Mouse (Mus musculus) heart, adult 8-10 months (tissue): ENCODE results near the gene Jph4. TPM values are rescaled to one million over a fixed set of nuclear protein-coding genes. Genes with fewer than 3 reads are reported as not detected.
A peak's percentile ranks its signal among the peaks of the same experiment; 100 is the strongest.

Experiments used
- DNase-seq: peaks from one replicate; pipeline ENCODE4 v3.0.0; 2022; ENCODE audit warnings: low spot score
- total RNA-seq, 4 experiments: library from RNA; stranded (reverse); gene quantifications; 2 replicates each; pipeline ENCODE4 v1.2.4; 2022

The Jph4 gene
- total RNA-seq, 4 experiments from 2014 or later, result 0.09 to 0.17 (median 0.09) TPM; not detected in 1

GRCm38 (mm10) chr14:55118852-55119251 lies 2.1 kb upstream of the Jph4 start:
- no peak for DNase-seq

- no peak for DNase-seq
Observed at GRCm38 (mm10) chr14:55115846-55116245, 889 bp downstream of the Jph4 start.

GRCm38 (mm10) chr14:55114759-55115701 lies 1.7 kb downstream of the Jph4 start:
- no peak for DNase-seq

DNA sequence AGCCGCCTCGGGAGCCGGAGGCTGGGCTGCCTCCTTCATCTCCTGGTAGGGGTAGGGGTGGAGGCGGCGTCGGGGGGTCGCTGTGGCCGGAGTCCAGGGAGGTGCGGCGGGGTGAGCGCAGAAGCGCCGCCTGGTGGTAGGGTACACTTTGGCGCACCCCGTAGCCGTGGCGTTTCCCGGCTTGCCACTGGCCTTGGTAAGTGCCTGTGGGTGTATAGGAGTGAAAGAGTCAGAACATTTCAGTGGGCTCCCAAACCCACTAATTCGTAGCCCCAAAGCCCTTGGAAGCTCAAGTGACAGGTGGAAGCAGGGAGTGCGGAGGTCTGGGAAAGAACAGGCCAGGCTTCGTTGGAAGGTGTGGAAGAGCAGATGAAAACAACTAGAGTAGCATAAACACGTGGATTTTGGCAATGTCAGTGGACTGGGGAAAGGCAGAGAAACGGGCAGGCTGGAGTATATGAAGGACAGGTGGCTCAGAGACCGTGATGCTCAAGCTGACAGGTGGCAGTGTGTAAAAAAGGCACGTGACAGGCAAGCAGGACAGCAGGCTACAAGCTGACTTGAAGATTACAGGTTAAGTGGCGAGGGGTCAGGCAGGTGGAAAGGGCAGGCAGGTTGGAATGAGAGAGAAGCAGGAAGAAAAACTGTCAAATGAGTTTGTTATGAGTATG lies 2.6 kb downstream of the Jph4 start:
- DNase-seq, result no peak

GRCm38 (mm10) chr14:55113351-55113974 lies 3.3 kb downstream of the Jph4 start:
- no peak for DNase-seq

GRCm38 (mm10) chr14:55111720-55112119 lies 5.0 kb downstream of the Jph4 start:
- DNase-seq, result no peak

GRCm38 (mm10) chr14:55110076-55110475 lies 6.7 kb downstream of the Jph4 start:
- no peak for DNase-seq

DNA sequence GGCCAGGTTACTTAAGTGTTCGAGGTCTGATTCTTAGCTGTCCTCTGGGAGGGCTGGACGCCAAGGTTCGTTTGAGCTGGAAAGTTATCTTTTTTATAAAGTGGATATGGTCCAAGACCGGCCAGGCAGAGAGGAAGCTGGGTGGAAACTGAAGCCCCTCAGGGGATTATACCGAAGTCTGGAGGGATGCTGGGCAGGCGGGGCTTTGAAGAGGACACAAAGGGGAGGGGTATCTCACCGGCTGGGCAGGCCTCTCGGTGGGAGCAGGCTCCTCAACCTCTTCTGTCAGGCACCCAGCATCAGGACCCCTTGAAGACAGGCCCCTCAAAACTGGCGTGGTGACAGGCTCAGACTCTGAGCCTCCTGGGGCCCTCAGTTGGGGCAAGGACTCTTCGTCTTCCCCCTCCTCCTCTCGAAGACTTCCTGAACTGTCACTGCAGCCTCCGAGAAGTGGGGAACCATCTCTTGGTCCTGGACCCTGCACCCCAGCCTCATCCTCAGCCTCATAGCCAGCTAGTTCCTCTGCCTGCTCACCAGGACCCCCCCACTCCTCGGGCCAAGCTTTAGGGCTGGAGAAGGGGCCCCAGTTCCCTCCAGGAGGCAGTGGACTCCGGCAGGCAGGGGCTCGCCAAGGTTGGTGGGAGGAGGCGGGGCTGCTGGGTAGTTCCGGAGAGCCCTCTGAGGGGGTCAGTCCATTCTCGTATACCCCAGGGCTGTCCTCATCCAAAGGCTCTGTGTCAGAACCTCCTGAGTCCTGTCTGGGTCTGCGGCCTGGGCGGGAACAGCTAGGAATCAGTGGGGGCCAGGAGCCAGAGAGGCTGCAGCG lies 7.5 kb downstream of the Jph4 start:
- DNase-seq, result no peak

DNA sequence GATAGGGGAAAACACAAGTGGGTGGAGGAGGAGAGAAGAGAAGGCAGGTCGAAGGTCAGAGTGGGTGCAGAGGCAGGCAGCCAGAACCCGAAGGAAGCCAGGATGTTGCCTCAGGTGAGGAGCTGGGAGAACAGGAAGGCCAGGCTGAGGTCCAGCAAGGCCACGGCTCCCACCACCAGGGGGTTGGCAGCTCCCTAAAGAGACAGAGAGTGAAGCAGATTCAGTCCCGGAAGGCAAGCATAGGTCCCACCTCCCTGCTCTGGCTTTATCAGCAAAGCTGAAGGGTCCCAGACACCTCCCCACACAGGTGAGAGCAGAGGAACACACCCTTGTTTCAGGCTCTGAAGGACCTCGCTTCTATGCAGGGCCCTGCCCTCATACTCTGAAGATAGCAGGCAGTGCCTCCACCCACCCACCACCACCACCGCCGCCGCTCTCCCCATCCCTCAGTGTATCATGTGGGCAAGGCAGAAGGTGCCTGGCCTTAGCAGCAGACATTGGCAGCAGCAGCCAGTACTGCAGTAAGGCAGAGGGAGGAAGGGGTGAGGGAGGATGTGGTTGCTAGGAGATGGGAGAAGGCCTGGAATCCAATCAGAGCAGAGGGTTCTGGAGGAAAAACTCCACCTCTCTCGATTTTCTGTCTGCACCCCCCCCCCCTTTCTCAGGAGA lies 8.4 kb downstream of the Jph4 start:
- no peak for DNase-seq

GRCm38 (mm10) chr14:55106990-55107389 lies 9.7 kb downstream of the Jph4 start:
- DNase-seq, result no peak

- peak; percentile 89 for DNase-seq
Observed at GRCm38 (mm10) chr14:55105836-55106809, 10.6 kb downstream of the Jph4 start, which contains the start of gene Ap1g2. TSS of gene Ap1g2 (minus strand) at chr14:55106593.

DNA sequence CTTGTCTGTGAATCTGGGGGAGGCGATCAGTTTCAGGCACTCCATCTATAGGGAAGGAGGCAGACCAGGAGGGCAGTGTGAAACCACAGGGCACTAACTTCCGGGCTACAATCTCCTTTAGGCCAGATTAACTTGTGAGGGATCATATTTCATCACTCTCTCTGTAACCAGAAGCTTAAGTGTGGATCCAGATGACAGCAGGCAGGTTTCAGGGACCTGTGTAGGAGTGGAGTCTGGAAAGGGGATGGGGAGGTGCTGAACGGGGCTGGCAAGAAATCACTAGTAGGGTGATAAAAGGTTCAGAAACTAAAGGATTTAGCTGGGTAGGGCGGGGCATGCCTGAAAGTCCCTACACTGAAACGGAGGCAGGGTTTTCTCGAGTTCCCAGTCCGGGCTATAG lies 11.3 kb downstream of the Jph4 start:
- no peak for DNase-seq

DNA sequence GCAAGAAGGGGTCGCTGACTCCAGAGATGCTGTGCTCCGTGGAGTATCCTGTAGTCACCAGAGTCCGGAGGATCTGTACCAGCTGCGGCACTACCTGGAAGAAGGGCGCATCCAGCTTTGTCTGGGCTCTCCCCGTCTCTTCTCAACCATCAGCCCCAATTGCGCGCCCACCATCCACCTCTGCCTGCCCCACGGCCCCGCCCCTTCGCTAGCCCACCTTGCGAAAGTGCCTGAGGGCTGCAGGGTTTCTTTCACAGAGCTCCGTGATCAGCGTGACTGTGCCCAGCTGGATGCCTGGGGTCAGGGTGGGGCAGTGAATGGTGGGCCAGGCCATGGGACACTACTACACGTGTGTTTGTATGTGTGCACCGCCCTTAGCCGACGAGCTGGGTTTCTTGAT lies 12.4 kb downstream of the Jph4 start:
- DNase-seq, result no peak

- DNase-seq, result no peak
Observed at GRCm38 (mm10) chr14:55102253-55102785, 14.4 kb downstream of the Jph4 start.

- DNase-seq, result peak; percentile 43
Observed at GRCm38 (mm10) chr14:55101592-55101991, 15.1 kb downstream of the Jph4 start.

- DNase-seq, result no peak
Observed at GRCm38 (mm10) chr14:55098067-55098466, 18.7 kb downstream of the Jph4 start.

DNA sequence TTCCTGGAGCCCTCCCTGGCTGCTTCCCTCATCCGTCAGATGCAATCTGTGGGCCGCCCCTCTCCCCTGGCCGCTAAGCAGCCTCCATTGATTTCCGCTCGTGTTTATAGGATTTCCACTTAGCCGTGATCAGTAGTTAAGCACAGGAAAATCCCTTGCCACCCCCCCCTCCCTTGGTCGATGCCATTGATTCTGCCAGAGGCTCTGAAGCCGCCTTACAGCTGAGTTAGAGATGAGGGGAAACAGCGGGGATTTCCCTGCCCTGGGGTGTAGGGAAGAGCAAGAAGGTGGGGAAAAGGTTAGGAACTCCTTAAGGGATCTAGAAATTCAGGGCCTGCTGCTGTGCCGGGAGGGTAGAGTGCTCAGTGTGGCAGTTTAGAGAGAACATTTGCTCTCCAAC lies 19.1 kb downstream of the Jph4 start:
- no peak for DNase-seq

GRCm38 (mm10) chr14:55096573-55097087 lies 20.1 kb downstream of the Jph4 start:
- DNase-seq, result no peak

GRCm38 (mm10) chr14:55095671-55096070 lies 21.1 kb downstream of the Jph4 start:
- DNase-seq, result no peak
